Mouse (Mus musculus) heart, adult 11 months (tissue): ENCODE data around the gene Ift52.

Experiments
- DNase-seq: peaks from one replicate; pipeline ENCODE4 v3.0.0; 2022

Gene Ift52

DNA sequence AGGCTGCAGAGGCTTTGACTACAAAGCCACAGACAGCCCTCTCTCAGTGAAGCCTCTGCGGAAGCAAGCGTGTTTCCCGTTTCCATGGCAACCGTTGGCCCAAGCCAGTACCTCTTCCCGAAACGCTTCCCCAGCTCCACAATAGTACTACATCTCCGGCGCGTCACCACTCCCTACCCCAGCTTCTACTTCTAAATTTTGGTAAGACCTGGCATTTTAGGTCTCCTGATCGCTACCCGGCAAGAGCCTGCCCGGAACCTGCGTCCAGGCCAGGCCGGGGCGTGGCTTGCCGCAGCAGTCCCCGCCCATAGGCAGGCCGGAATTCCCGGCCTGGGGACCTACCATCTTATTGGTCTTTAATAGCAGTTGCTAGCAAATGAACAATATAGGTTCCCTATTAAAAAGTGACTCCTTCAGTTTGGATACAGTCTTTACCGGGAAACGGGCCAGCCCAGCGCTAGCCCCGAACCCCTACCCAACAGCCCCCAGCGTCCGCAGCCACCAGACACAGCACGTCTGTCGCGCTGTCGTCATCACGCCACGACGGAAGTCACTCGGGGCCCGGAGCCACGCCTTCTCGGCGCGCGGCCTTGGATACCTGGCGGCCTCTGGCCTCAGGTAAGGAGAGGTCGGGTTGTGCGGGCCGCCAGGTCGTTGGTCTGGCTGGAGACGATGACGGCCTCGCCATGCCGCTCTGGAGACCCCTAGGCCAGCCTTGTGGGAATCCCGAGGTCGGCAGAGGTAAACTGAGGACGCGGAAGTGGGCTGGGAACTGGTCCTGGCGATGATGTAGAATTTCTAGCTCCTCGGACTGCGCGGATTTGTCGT lies at the start of gene Ift52:
TSS of gene Ift52 (plus strand) at position 439 of the 828 bp plus-strand sequence.
- peak; percentile 99 for DNase-seq

DNA sequence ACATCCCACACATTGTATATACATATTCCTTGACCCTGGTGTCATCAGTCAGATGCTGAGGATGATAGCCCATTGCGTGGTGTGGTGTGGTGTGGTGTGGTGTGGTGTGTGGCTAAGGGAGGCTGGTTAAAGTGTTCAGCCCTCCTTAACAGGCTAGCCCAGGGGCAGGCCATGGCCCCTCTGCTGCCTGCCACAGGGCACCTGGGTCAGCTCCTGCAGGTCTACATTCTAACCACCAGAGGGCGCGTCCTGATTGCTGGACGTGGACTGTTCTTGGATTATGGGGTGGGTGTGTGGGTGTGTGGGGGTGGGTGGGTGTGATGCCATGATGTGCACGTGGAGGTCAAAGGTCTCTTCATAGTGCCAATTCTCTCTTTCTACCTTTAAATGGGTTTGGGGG lies 48.8 kb upstream of the Ift52 start:
- peak; percentile 94 for DNase-seq

DNA sequence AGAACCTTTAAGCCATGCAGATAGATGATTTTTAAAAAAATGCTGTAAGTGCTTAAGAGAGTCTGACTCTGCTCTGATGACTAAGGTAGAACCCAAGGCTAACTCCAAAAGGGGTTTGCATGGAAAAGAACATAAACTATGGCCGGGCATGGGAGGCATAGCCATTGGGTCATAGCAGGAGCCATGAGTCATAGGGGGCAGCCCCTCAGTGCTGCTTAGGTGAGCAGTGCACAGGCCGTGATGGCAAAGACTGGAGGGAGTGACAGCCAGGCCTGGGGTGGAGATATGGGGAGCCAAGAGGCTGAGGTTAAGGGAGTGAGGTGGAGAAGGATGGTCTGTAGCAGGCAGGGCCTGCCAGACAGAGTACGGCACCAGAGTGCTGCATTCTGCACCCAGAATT lies 48.1 kb upstream of the Ift52 start:
- no peak for DNase-seq

DNA sequence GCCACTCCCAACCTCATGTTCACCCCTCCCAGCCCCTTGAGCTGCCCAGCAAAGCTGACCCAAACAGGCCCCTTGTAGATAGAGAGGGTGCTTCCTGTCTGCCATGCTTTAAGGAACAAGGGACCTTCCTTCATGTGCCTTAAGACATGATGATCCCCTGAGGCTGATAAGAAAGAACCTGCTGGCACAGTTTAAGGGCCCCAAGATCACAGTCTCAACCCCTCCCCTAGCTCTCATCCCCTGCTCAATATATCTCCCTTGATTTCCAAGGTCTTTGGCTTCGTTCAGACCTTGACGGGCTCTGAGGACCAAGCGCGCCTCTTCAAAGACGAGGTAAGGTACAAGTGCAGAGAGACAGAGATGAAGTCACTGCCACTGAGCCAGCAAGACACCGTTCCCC lies 46.3 kb upstream of the Ift52 start:
- peak; percentile 77 for DNase-seq

DNA sequence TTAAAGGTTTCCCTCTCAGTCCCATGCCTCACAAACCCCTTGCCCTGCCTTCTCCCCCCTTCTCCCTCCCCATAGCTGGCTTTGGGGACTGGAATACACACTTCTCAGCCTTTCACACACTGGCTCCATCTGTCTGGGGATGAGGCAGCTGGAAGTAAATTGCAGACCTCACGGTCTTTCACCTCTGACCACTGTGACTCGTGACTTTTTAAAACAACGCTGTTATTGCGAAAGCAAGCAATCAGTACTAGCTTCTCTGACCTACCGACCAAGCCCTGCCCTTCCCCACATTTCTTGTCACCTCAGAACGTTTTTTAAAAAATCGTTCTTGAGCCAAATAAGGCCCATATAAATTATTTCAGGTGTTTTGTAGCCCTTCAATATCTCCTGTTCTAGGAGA lies 44.4 kb upstream of the Ift52 start:
- no peak for DNase-seq

DNA sequence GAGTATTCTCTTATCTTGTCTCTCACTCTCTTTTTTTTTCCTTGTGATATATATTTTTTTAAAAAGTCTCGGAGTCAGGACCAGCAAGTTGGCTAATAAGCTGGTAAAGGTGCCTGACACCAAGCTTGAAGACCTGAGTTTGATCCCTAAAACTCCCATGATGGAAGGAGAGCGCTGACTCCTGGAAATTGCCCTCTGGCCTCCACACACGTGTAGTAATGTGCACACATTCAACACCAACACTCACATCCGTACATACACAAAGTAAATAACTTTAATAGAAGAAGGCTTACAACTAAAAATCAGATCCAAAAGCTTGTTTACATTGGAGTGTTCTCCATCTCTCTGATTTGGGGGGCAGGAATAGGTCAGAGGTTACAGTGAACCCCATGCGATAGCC lies 43.9 kb upstream of the Ift52 start:
- DNase-seq, result no peak

DNA sequence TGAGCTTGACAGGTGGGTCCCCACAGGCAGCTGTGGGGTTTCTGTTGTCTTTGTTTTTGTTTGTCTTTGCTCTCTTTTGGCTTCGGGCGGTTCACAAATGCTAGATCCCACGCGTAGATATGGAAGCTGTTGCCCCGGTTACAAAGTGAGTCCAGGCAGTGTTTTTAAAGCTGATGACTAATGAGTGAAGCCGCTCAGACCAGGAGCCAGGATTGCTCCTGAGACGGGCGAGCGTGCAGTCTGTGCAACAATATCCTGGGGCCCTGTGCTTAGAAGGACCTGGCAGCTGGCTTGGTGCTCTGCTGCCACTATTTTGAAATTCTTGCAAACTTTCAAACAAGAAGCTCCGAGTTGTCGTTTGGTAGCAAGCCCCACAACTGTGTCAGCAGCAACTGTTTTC lies 43.5 kb upstream of the Ift52 start:
- DNase-seq, result peak; percentile 80

DNA sequence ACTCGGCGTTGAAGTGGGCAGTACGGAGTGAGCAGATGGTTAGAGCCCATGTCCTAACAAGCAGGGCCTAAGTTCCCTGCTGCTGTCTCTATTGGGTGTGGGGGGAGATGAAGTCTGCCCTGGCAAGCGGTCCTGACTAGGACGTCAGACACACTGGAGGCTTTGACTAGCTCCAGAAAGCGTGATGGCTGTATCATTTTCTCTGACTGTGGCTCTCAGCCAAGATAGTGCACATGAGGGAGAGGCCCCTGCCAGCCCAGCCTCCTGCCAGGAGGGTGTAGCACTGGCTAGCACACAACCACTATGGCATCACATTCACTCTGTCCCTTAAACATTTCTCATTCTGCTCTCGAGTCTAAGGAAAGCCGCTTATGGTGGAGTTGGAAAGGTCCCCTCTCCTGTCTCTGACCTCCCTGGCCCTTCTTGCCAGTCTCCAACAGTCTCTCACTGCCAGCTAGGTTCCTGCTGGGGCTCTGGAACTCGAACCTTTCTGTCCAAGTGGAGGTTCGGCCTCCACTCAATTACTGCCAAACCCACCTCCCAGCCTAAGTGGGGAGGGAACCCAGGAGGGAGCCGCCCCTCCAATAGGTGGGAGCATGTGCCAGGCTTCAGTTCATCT lies 41.9 kb upstream of the Ift52 start:
- peak; percentile 94 for DNase-seq

DNA sequence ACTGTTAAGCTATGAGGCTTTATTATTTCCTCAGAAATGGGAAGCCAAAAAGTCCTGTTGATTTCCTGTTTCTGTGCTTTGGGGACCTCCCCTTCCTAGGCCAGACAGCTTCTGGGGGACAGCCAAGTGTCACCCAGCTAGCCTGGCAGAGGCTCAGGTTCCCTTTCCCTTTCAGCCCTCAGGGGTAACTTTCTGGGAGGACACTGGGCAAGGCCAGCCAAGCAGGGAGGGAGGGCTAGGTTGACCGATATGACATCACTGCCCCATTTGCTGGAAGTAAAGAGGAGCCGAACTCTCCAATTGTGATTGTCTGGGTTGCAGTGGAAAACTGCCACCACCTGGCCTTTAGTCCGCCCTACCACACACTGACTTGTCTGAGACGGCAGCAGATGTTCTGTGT lies 41.2 kb upstream of the Ift52 start:
- peak; percentile 97 for DNase-seq

DNA sequence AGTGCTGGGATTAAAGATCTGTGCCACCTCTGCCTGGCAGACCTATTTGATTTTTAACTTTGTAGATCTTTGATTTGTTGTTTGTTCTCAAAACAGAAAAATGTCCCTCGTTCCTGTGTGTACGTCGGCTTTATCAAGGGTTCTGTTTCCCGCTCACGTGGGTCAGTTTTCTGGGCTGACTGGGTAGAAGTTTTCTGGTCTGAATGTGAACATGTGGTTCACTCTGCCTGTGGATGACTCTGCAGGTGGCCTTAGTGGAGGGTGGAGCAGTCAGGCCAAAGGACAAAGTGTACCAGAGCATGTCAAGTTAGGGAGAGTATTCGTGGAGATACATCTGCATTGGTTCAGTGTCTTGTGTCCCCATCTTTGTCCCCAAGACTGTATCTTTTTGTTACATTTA lies 32.8 kb upstream of the Ift52 start:
- DNase-seq, result no peak

DNA sequence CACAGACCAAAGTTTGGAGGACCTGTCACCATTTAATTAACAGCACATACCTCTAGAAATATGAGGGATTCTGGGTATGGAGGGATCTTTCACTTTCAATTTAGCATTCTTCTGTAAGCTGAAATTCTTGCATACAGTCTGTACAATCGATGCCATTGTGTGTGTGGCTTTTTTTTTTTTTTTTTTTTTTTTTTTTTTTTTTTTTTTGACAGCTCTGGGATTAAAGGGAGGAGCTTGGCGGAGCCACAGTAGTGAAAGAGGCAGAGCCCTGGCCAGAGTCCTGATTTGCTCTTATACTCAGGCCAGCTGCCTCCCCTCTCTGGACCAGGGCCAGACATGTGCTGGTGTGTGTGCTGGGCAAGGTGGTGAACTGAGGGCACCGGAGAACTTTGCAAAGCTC lies 31.2 kb upstream of the Ift52 start:
- peak; percentile 96 for DNase-seq

DNA sequence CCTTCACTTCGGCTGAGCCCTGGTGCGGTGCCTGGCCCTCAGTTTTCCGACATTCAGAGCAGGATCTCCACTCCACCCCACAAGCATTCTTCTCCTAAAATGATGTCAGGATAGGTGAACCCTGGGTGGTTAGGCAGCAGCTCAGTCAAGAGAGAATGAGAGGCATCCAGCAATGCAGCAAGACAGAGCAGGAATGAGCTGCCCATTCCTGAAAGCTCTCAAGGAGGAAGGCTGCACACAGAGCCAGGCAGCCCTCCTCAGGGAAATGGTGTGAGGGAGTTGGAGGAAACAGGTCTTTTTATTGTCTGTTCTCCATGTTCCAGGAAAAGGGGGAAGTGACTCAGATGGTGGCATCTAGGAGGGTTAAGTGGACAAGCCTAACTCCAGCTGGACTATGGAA lies 30.4 kb upstream of the Ift52 start:
- no peak for DNase-seq

DNA sequence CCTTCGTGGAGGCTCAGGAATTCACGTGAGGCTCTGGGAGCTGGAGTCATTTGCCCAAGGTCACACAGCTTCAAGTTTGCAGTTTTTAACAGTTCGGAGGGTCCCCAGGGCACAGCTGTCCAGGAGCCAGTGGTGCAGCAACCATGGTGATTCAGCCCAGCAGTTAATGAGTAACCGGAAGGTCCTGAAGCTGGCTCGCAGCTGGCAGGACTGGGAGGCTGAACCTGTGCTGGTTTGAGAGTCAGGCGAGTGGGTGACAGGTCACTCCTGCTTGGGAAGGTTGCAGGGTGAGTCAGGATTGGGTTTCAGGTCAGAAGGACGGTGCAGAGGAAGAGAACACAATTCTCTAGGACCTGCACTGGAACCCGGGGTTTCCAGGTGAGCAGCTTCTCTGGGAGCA lies 29.9 kb upstream of the Ift52 start, which contains the start of gene Sgk2:
TSS of gene Sgk2 (plus strand) at position 113 of the 400 bp plus-strand sequence.
- no peak for DNase-seq

DNA sequence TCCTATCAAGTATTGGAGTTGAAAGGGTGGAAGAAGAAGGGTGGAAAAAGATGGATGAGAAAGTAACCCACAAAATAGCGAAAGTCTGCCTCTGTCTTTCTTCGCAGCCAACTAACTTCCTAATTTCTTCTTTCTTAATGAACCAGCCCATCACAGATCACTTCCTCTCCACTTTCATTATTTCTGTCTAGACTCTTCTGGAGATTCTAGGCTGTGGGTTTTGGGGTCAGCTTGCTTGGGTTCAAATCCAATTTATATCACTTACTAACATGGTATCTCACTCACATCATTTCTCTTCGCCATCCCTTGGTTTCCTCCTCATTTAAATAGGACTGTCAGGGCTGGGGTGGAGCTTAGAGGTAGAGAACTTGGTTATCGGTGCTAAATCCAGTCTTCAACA lies 28.9 kb upstream of the Ift52 start:
- no peak for DNase-seq

DNA sequence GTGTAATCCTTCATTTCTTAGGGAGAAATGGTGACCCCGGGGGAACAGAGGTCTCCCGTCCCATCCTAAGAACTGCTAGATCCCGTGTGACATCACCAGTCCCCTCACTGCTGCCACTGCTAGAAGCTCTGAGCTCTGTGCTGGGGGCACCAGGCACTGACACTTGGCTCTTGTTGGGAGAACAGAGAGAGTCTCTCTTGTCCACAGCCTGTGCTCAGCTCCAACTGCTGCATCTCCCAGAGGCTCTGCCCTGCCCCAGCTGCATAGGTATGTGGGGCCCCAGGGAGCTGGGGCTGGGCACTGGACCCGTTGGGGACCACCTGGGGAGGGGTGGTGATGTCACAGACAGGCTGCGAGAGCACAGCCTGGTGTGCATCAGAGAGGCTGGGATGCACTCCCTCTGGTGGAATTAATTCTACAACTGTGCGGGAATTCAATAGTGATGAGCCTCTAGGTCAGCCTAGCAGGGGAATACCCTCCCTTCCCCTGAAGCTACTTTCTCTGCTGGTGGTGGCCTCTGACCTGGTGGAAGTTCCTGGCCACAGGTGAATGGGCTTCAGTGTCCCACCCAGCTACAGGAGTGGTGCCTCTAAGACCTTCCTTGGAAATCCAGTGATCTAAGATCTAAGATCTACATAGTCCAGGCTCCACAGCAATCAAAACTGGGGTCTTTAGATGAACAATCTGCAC lies 25.6 kb upstream of the Ift52 start:
- DNase-seq, result no peak

DNA sequence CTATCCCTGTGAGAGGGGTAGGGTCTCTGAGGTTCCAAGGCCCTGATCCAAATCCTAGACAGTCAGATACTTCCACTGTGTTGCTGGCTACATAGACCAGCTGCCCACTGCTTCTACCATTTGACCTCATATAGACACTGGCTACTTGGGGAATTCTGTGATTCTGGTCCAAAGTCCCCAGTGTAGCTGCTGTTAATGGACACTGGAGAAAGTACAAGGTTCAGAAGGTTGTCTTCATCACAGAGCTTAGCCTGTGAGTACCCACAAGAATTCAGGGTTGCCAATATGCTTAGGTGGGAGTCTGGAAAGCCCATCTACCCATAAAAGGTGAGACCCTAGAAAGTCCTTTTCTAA lies 25.1 kb upstream of the Ift52 start:
- no peak for DNase-seq

DNA sequence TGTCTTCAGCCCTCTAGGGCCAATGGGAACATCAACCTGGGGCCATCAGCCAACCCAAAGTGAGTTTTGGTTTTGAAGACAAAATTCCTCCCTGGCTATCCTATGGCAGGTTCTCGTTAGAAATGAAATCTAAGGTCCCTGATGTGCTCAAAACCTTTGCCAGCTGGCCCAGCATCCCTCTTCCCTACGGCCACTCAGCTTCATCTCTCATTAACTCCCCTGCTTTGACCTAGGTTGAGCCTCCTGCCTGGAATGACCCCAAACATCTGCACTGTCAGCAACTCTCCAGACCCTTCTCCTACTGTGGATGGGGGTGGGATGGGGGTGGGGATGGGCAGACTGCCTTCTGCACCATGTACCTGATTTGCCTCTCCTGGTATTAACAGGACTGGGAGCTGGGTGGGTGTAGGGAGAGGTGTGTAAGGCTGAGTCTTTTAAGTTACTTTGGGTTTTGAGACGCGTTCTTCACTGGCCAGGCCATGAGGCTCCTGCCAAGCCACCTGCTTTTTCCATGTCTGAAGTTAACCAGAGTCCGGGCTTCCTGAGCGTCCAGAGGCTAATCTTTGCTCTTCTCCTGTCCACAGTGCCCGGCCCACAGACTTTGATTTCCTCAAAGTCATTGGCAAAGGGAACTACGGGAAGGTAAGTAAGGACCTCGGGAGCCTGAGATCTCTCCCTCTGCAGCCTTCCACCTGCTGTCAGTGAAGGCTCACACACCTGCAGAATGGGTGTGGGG lies 23.1 kb upstream of the Ift52 start:
- no peak for DNase-seq

DNA sequence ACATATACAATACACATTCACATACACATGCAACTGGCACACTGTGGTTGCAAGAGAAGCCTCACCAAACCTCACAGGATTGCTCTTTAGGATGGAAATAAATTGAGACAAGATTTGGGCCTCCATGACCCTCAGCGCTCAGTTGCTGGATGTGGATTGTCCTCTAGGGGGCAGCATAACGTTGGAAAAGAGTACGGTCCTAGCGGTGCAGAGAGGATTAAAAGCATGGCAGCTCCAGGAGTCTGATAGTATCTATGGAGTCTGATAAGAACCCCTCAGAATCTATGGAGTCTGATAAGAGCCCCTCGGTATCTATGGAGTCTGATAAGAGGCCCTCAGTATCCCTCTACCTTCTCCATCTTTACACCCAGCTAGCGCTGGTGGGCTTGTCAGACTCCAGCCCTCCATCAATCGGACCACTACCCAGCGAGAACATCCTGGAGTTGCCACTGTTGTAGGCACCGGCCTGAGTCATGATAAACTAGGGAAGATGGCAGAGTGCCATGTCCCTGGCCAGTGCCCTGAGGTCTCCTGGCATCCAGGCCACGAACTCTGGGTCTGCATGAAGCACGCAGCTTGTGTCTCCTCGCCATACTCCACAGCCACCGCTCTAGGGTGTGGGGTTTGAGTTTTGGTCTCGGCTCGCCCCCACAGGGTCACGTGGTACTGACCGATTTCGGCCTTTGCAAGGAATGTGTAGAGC lies 18.5 kb upstream of the Ift52 start:
- peak; percentile 89 for DNase-seq

DNA sequence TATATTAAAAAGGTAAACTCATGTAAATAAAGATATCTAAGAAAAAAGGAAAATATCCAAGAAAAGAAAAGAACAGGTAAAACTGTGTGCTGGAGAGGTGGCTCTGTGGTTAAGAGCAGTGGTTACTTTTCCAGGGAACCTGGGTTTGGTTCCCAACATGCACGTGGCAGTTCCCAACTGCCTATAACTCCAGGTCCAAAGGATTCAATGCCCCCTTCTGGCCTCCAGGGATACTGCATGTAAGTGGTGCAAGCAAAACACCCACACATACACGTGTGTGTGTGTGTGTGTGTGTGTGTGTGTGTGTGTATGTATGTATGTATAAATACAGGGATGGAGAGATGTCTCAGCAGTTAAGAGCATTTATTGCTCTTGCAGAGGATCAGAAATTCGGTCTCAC lies 17.4 kb upstream of the Ift52 start:
- DNase-seq, result no peak

DNA sequence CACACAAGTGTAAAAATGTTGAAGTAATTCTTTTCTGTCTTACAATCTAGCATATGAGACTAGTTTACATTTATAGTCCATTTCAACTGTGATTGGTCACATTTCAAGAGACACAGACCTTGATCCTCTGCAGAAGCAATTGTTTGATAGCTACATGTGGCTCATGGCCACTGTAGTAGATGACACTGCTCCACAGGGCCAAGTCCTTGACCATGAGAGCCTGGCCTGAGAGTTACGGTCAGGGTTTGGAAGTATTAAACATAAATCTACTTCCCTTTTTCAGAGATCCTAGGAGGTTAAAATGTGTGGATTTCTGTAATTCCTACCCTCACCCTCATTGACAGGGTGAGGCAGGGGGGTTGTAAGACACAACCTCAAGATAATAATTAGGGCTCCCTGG lies 16.1 kb upstream of the Ift52 start:
- DNase-seq, result no peak

DNA sequence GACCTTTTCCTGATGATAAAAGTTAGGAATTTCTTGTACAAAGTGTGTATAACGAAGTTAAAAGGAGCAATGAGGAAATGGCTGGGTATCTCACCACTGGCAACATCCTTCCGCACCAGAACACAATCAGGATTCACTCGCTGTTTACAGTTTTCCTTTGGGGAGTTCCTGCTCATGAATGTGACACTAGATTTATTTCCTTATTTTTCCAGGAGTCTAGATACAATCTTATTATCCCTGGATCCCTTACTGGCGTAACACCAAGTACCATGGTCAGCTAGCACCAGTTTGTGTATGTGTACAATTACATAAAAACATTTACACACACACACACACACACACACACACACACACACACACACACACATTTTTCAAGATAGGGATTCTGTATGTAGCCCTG lies 9.9 kb upstream of the Ift52 start:
- no peak for DNase-seq

DNA sequence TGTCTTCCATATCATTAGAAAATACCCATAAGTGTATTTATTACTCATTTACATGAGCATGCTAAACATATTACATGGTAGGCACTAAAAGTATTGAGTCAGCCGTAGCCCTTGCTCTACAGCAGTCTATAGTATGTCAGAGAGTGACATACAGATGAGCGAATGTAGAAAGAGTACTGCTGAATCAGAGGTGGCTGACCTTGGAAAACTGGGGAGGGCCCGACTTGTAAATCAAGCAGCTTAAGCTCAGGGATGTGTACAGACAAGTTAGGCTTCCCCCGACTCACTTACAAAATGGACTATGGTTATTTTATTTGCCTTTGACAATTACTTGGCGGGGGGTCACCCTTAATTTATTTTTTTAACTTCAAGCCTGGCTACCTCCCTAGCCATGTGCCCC lies 14.1 kb downstream of the Ift52 start:
- no peak for DNase-seq

DNA sequence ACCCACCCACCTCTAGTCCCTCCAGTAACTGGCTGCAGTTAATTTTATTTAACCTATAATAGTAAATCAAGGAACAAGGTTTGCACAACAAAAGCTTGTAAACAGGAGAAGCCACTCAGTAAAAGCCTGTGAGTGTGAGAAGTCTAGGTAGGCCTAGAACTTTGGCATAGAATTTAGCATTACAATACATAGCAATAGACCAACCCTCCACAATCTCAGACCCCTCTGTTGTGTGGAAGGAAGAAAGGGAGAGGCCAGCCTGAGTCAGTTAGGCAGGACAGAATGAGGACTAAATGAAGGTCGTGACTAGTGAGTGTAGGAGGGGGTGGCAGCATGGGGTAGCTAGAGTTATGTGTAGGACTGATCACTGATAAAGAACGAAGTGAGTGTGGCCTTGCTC lies 14.6 kb downstream of the Ift52 start:
- no peak for DNase-seq
